Mouse (Mus musculus) forebrain, embryonic 10.5 days (tissue): ENCODE data around the gene Prima1. TPM values are rescaled to one million over a fixed set of nuclear protein-coding genes. Genes with fewer than 3 reads are reported as not detected.

ENCODE experiments used
- DNase-seq: peaks from one replicate; pipeline ENCODE4 v3.0.0-alpha.2; 2017; ENCODE audit warnings: low spot score; ENCODE audit errors: extremely low spot score
- H3K27ac ChIP-seq: fragments of 300-500 bp; sonication (generic); 2 replicates; pipeline ENCODE4 v1.5.1; 2016; ENCODE audit warnings: mild to moderate bottlenecking
- H3K27me3 ChIP-seq: fragments of 300-500 bp; sonication (generic); 2 replicates; pipeline ENCODE4 v1.6.1; 2016; ENCODE audit warnings: mild to moderate bottlenecking; ENCODE audit not compliant: poor library complexity, severe bottlenecking
- H3K36me3 ChIP-seq: fragments of 300-500 bp; sonication (generic); replicated peaks from 2 replicates; pipeline ENCODE4 v1.6.1; 2016; ENCODE audit warnings: mild to moderate bottlenecking, moderate library complexity
- H3K4me1 ChIP-seq: fragments of 300-500 bp; sonication (generic); 2 replicates; pipeline ENCODE4 v1.6.1; 2016
- H3K4me3 ChIP-seq: fragments of 300-500 bp; sonication (generic); 2 replicates; pipeline ENCODE4 v1.5.1; 2016; ENCODE audit warnings: mild to moderate bottlenecking, moderate library complexity
- H3K9me3 ChIP-seq: fragments of 300-500 bp; sonication (generic); 2 replicates; pipeline ENCODE4 v1.6.1; 2016; ENCODE audit warnings: mild to moderate bottlenecking, moderate library complexity
- WGBS: fragments of 180-500 bp; shearing (Covaris S2); methylation state at CpG from one replicate; pipeline ENCODE4 v1.1.7; 2016; 5-methylcytosine and 5-hydroxymethylcytosine counted together
- polyA plus RNA-seq: library from polyadenylated mRNA; unstranded; fragments of >200 nt; fragmentation: Nextera tagmentation; extraction: Ambion mirVana; gene quantifications from 2 replicates; pipeline ENCODE4 v1.2.1, GENCODE M21; 2016

Gene Prima1
- polyA plus RNA-seq, 1 experiment from 2014 or later = not detected

- H3K27me3 ChIP-seq = no peaks in the 10 kb centered on the region
- H3K4me1 ChIP-seq = peaks cover 22% of the 10 kb centered on the region
- no peaks in the 10 kb centered on the region for H3K9me3 ChIP-seq
- H3K36me3 ChIP-seq = no peaks in the 10 kb centered on the region
- peak overlapping the region; percentile 48; the same call in 1 of the 2 replicates for H3K27ac ChIP-seq
- 67% methylated on average over 14 of the region's 14 CpGs for WGBS
- no peak overlapping the region for H3K4me3 ChIP-seq
- no peak for DNase-seq
These were observed 77.6 kb downstream of the Prima1 start for GRCm38 (mm10) chr12:103164101-103165030.

- no peaks in the 10 kb centered on the region for H3K36me3 ChIP-seq
- peaks cover 26% of the 10 kb centered on the region for H3K4me1 ChIP-seq
- 86% methylated on average over 10 of the region's 10 CpGs for WGBS
- H3K27me3 ChIP-seq = no peaks in the 10 kb centered on the region
- no peak overlapping the region for H3K27ac ChIP-seq
- DNase-seq = no peak
- H3K4me3 ChIP-seq = no peak overlapping the region
- no peaks in the 10 kb centered on the region for H3K9me3 ChIP-seq
These were observed 78.4 kb downstream of the Prima1 start for GRCm38 (mm10) chr12:103163596-103163995.

- Histone ChIP-seq H3K27me3 (no peaks in the 10 kb centered on the region), H3K36me3 (no peaks in the 10 kb centered on the region), H3K4me1 (peaks cover 38% of the 10 kb centered on the region), H3K27ac (no peak overlapping the region), H3K4me3 (no peak overlapping the region), H3K9me3 (no peaks in the 10 kb centered on the region)
- DNase-seq = no peak
- WGBS = 92% methylated on average over 4 of the region's 4 CpGs
These were observed 81.2 kb downstream of the Prima1 start for GRCm38 (mm10) chr12:103160721-103161120.

GRCm38 (mm10) chr12:103159016-103159415, 82.9 kb downstream of the Prima1 start:
- no peak overlapping the region for H3K4me3 ChIP-seq
- H3K4me1 ChIP-seq = peaks cover 24% of the 10 kb centered on the region
- 73% methylated on average over 8 of the region's 8 CpGs for whole genome bisulfite sequencing
- DNase-seq = no peak
- H3K9me3 ChIP-seq = no peaks in the 10 kb centered on the region
- no peaks in the 10 kb centered on the region for H3K27me3 ChIP-seq
- no peaks in the 10 kb centered on the region for H3K36me3 ChIP-seq
- no peak overlapping the region for H3K27ac ChIP-seq

- Histone ChIP-seq H3K27me3 (no peaks in the 10 kb centered on the region), H3K36me3 (no peaks in the 10 kb centered on the region), H3K9me3 (no peaks in the 10 kb centered on the region), H3K4me3 (no peak overlapping the region), H3K27ac (peak overlapping the region; percentile 33; the same call in 1 of the 2 replicates), H3K4me1 (peaks cover 20% of the 10 kb centered on the region)
- no peak for DNase-seq
- 83% methylated on average over 18 of the region's 18 CpGs for WGBS
These were observed 84.6 kb downstream of the Prima1 start for GRCm38 (mm10) chr12:103157129-103157910.

- DNase-seq = no peak
- Histone ChIP-seq H3K4me3 (no peak overlapping the region), H3K9me3 (no peaks in the 10 kb centered on the region), H3K36me3 (no peaks in the 10 kb centered on the region), H3K27ac (no peak overlapping the region), H3K4me1 (peaks cover 20% of the 10 kb centered on the region), H3K27me3 (no peaks in the 10 kb centered on the region)
- WGBS = 87% methylated on average over 3 of the region's 3 CpGs
These were observed 86.5 kb downstream of the Prima1 start for GRCm38 (mm10) chr12:103155406-103155805.

- Histone ChIP-seq H3K9me3 (no peaks in the 10 kb centered on the region), H3K27ac (no peak overlapping the region), H3K4me3 (no peak overlapping the region), H3K27me3 (no peaks in the 10 kb centered on the region), H3K36me3 (no peaks in the 10 kb centered on the region), H3K4me1 (peaks cover 20% of the 10 kb centered on the region)
- DNase-seq = no peak
- WGBS = 68% methylated on average over 2 of the region's 2 CpGs
These were observed 87.0 kb downstream of the Prima1 start for GRCm38 (mm10) chr12:103154927-103155326.

- Histone ChIP-seq H3K4me1 (no peaks in the 10 kb centered on the region), H3K4me3 (no peak overlapping the region), H3K27ac (no peak overlapping the region), H3K9me3 (peaks cover 5% of the 10 kb centered on the region), H3K36me3 (no peaks in the 10 kb centered on the region), H3K27me3 (no peaks in the 10 kb centered on the region)
- 82% methylated on average over 2 of the region's 2 CpGs for WGBS
- no peak for DNase-seq
These were observed 91.7 kb downstream of the Prima1 start for GRCm38 (mm10) chr12:103150247-103150646.

Other genes starting within 250 kb of the Prima1 start
- 24.0 and 27.7 TPM in 2 replicates for gene Fam181a, start 68.8 kb upstream of the Prima1 start, polyA plus RNA-seq
- 0.43 and 0.57 TPM in 2 replicates for gene Asb2, start 113.9 kb upstream of the Prima1 start, polyA plus RNA-seq
- 9.9 and 11.3 TPM in 2 replicates for gene Otub2, start 146.5 kb upstream of the Prima1 start, polyA plus RNA-seq
- 0.42 and 0.81 TPM in 2 replicates for gene 9330161L09Rik, start 165.7 kb upstream of the Prima1 start, polyA plus RNA-seq
- gene Ddx24, start 183.7 kb upstream of the Prima1 start, polyA plus RNA-seq = 104 and 106 TPM in 2 replicates
- 0.32 and 0.82 TPM in 2 replicates for gene Ifi27, start 192.1 kb upstream of the Prima1 start, polyA plus RNA-seq
- gene Ifi27l2a, start 201.5 kb upstream of the Prima1 start, polyA plus RNA-seq = 0.71 and 0.90 TPM in 2 replicates
- gene Ifi27l2b, start 215.1 kb upstream of the Prima1 start, polyA plus RNA-seq = not detected in 2 replicates